Comparison of ENCODE assay signal across 13 mouse cellular contexts in genomic region chr16:45799150-45799549, GRCm38 (mm10). TPM values are rescaled to one million over a fixed set of nuclear protein-coding genes. Genes with fewer than 3 reads are reported as not detected.
A peak's percentile ranks its signal among the peaks of the same experiment; 100 is the strongest.
DNase-seq lines count a peak whose midpoint lies in the region; ATAC-seq and TF ChIP-seq lines count a peak whose summit lies in the region.
"Had no signal": no experiment of that assay in that cellular context is flagged by ENCODE, and none has a peak within 500 bp of the region (broad histone marks: within the 10 kb centered on the region; RNA-seq: fewer than 3 reads in every experiment).

No protein-coding gene starts in this region.

- ATAC-seq in forebrain, embryonic 13.5 days: peak; percentile 78
- ATAC-seq: inflammation-experienced regulatory T-cells, adult 6 months had no signal

- H3K27me3 ChIP-seq in forebrain, embryonic 13.5 days: no peaks in the 10 kb centered on the region
- no peaks in the 10 kb centered on the region for H3K27me3 ChIP-seq in myocyte (ENCODE audit: control insufficient read depth, insufficient read depth, insufficient read length)

- no peak for TF ChIP-seq POLR2A in myocyte (IDR thresholded peaks at IDR 0.05; ENCODE audit: insufficient read length, low read depth)

- H3K4me1 ChIP-seq in forebrain, embryonic 13.5 days: 0 out of 2 replicates have a peak, but pooled peaks cover 2% of the 10 kb centered on the region

- no peak overlapping the region for H3K4me2 ChIP-seq in forebrain, embryonic 13.5 days
- H3K4me2 ChIP-seq in myocyte (ENCODE audit: low read depth): peak overlapping the region; percentile 3

- H3K9ac ChIP-seq in forebrain, embryonic 13.5 days: no peak overlapping the region

- no peak overlapping the region for H3K4me3 ChIP-seq in forebrain, embryonic 13.5 days
- no peak overlapping the region for H3K4me3 ChIP-seq in myocyte

- intact Hi-C loops in left cerebral cortex, postnatal 4 days (cut with DNase I): no loop called here
- intact Hi-C loops in left cerebral cortex, postnatal 10 days (cut with DNase I): no loop called here

- WGBS in forebrain, embryonic 13.5 days: 66% methylated on average over 4 of the region's 4 CpGs

- H3K27ac ChIP-seq in forebrain, embryonic 13.5 days: no peak overlapping the region

- peaks cover 11% of the 10 kb centered on the region for H3K36me3 ChIP-seq in forebrain, embryonic 13.5 days (ENCODE audit: poor library complexity, severe bottlenecking)
- peaks cover 48% of the 10 kb centered on the region for H3K36me3 ChIP-seq in myocyte (ENCODE audit: control insufficient read depth, insufficient read depth)

- H3K9me3 ChIP-seq in forebrain, embryonic 13.5 days (replicated peaks): no peaks in the 10 kb centered on the region

- peak; percentile 8 to 26 for DNase-seq in cerebellum, postnatal 10 days
- no peak for DNase-seq in cerebellum, adult 8-10 months
- peak; percentile 9 for DNase-seq in left cerebral cortex, postnatal 4 days
- DNase-seq in left cerebral cortex, postnatal 10 days (ENCODE audit: extremely low spot score in 1 of 2, low spot score in 2 of 2): no peak
- no peak for DNase-seq in T-cell, adult 2 months (ENCODE audit: low spot score)
- no peak for DNase-seq in adrenal gland, postnatal 25 days
- DNase-seq: adrenal gland, adult 2 months; heart, adult 18-20 months; kidney, postnatal 4 days; thymus, adult 18-20 months had no signal

- H3K79me2 ChIP-seq in myocyte (ENCODE audit: control insufficient read depth, insufficient read depth): peaks cover under 1% of the 10 kb centered on the region

- no peak overlapping the region for H3ac ChIP-seq in myocyte (ENCODE audit: control insufficient read depth, insufficient read length)

TF ChIP-seq in myocyte, 11 proteins besides CTCF, POLR2A, EP300 and RAD21:
- TF ChIP-seq E2F4 (IDR thresholded peaks at IDR 0.05; ENCODE audit: insufficient read depth) (no peak), USF1 (IDR thresholded peaks at IDR 0.05; ENCODE audit: low read depth) (peak; percentile 22), MYOD1 (IDR thresholded peaks at IDR 0.05; ENCODE audit: control insufficient read depth in 1 of 3, insufficient read length in 2 of 3, low read depth in 2 of 3) (peak; percentile 90 to 96 (median 94)), POLR2AphosphoS2 (IDR thresholded peaks at IDR 0.05; ENCODE audit: insufficient read length, low read depth) (no peak), TCF3 (IDR thresholded peaks at IDR 0.05; ENCODE audit: insufficient read length, low read depth) (peak; percentile 85), TCF12 (IDR thresholded peaks at IDR 0.05; ENCODE audit: insufficient read depth, poor library complexity, severe bottlenecking) (peak; percentile 97), REST (IDR thresholded peaks at IDR 0.05; ENCODE audit: insufficient read depth, insufficient read length) (no peak), MYOG (IDR thresholded peaks at IDR 0.05; ENCODE audit: control insufficient read depth in 1 of 3, insufficient read depth in 1 of 3, insufficient read length in 2 of 3, low read depth in 2 of 3) (peak; percentile 52 to 94 (median 88)), MAX (IDR thresholded peaks at IDR 0.05; ENCODE audit: low read depth) (no peak), SRF (IDR thresholded peaks at IDR 0.05; ENCODE audit: control insufficient read depth, insufficient read length, low read depth) (no peak)

RNA-seq across cellular contexts. Expression of gene Abhd10, which starts 56.4 kb away (rescaled TPM):
- total RNA-seq in left cerebral cortex, postnatal 4 days (2021): 10 to 100 TPM; 19.8 to 24.8 TPM
- total RNA-seq in left cerebral cortex, postnatal 10 days (2021): 10 to 100 TPM; 21.1 to 22.1 TPM
- 44.2 and 50.4 TPM in 2 replicates for polyA plus RNA-seq in forebrain, embryonic 13.5 days (2015; fragmentation: Nextera tagmentation; extraction: Ambion mirVana)
- 6.9 TPM for polyA plus RNA-seq in myocyte (2012; fragmentation: generic; extraction: Trizol)
- 23.3 and 30.0 TPM in 2 replicates for total RNA-seq in adrenal gland, postnatal 25 days (2021)

Comparison
In these comparisons a context has a peak if more than half of its experiments do, and no peak if none do; other contexts are left out.
1. DNase-seq: peak in cerebellum, postnatal 10 days (2 of 2) and left cerebral cortex, postnatal 4 days (single experiment); none in cerebellum, adult 8-10 months (single experiment), left cerebral cortex, postnatal 10 days (0 of 2), T-cell, adult 2 months (single experiment) and adrenal gland, postnatal 25 days (single experiment).